Mouse (Mus musculus) heart, postnatal 25 days (tissue): ENCODE data around the gene Nkiras2. TPM values are rescaled to one million over a fixed set of nuclear protein-coding genes. Genes with fewer than 3 reads are reported as not detected.
"Not testable (repeated sequence)": the region's sequence is repeated elsewhere in the genome, so short reads cannot be mapped to it uniquely, and the experiment has no call there.

ENCODE experiments used
- DNase-seq: peaks from one replicate; pipeline ENCODE4 v3.0.0; 2022; ENCODE audit warnings: low spot score
- intact Hi-C: fragments of 180-260 bp; cut with DNase I; formaldehyde crosslinking; loops from one replicate; pipeline ENCODE4 v1.15.1; 2025
- total RNA-seq, 2 experiments: library from RNA; stranded (reverse); gene quantifications; 2 replicates each; pipeline ENCODE4 v1.2.3; 2021

Nkiras2 gene
- total RNA-seq, 2 experiments from 2014 or later: 57.3 to 58.0 TPM

GRCm38 (mm10) chr11:100594608-100595007 is 24.4 kb upstream of the Nkiras2 start:
- intact Hi-C loops: no loop called here
- DNase-seq: no peak

GRCm38 (mm10) chr11:100595533-100595932 is 23.5 kb upstream of the Nkiras2 start:
- intact Hi-C loops: no loop called here
- no peak for DNase-seq

- intact Hi-C loops: no loop called here
- DNase-seq: no peak
These were observed 21.0 kb upstream of the Nkiras2 start for GRCm38 (mm10) chr11:100598074-100598473.

- intact Hi-C loops: no loop called here
These were observed 17.7 kb upstream of the Nkiras2 start for GRCm38 (mm10) chr11:100601372-100601771.

GRCm38 (mm10) chr11:100603155-100603554 is 15.9 kb upstream of the Nkiras2 start:
- intact Hi-C loops: no loop called here
- DNase-seq: no peak

More at GRCm38 (mm10) chr11:100601372-100601771, 17.7 kb upstream of the Nkiras2 start:
- no peak for DNase-seq

GRCm38 (mm10) chr11:100603813-100604212 is 15.2 kb upstream of the Nkiras2 start:
- intact Hi-C loops: no loop called here
- DNase-seq: no peak

- intact Hi-C loops: no loop called here
- no peak for DNase-seq
These were observed 14.6 kb upstream of the Nkiras2 start for GRCm38 (mm10) chr11:100604321-100605005.

GRCm38 (mm10) chr11:100605451-100605850 is 13.6 kb upstream of the Nkiras2 start:
- DNase-seq: no peak
- intact Hi-C loops: no loop called here

GRCm38 (mm10) chr11:100607121-100607520 is 11.9 kb upstream of the Nkiras2 start:
- DNase-seq: no peak
- intact Hi-C loops: no loop called here

GRCm38 (mm10) chr11:100608796-100609195 is 10.2 kb upstream of the Nkiras2 start:
- no peak for DNase-seq
- intact Hi-C loops: no loop called here

GRCm38 (mm10) chr11:100609355-100609996 is 9.6 kb upstream of the Nkiras2 start:
- intact Hi-C loops: no loop called here

GRCm38 (mm10) chr11:100609997-100610680 is 8.9 kb upstream of the Nkiras2 start:
- intact Hi-C loops: no loop called here
- DNase-seq: no peak

More at GRCm38 (mm10) chr11:100609355-100609996, 9.6 kb upstream of the Nkiras2 start:
- DNase-seq: no peak

GRCm38 (mm10) chr11:100611627-100612026 is 7.4 kb upstream of the Nkiras2 start:
- no peak for DNase-seq
- intact Hi-C loops: no loop called here

GRCm38 (mm10) chr11:100613241-100613640 is 5.8 kb upstream of the Nkiras2 start:
- intact Hi-C loops: no loop called here
- no peak for DNase-seq

- intact Hi-C loops: no loop called here
- DNase-seq: no peak
These were observed 2.7 kb upstream of the Nkiras2 start for GRCm38 (mm10) chr11:100616332-100616731.

GRCm38 (mm10) chr11:100616836-100617235 is 2.2 kb upstream of the Nkiras2 start:
- intact Hi-C loops, DNase-seq: not testable (repeated sequence)

GRCm38 (mm10) chr11:100617480-100617879 is 1.6 kb upstream of the Nkiras2 start:
- DNase-seq: no peak
- intact Hi-C loops: no loop called here

- intact Hi-C loops: no loop called here
- DNase-seq: peak; percentile 91
These were observed 486 bp downstream of the Nkiras2 start for GRCm38 (mm10) chr11:100619485-100619975.

- intact Hi-C loops: loop anchor here (5.0 kb wide), 1 partner anchor 48 kb away; the partner anchor contains the start of gene Cnp
- no peak for DNase-seq
These were observed 938 bp downstream of the Nkiras2 start, which contains the start of gene Dnajc7 for GRCm38 (mm10) chr11:100619982-100620381. Gene Dnajc7 (minus strand): TSS chr11:100620168.

- intact Hi-C loops: loop anchor here (5.0 kb wide), 1 partner anchor 50 kb away; the partner anchor contains the start of gene Cnp
These were observed 3.7 kb downstream of the Nkiras2 start for GRCm38 (mm10) chr11:100622714-100623113.

More at GRCm38 (mm10) chr11:100622714-100623113, 3.7 kb downstream of the Nkiras2 start:
- peak; percentile 92 for DNase-seq
